ENCODE assay signal across 12 mouse cellular contexts in genomic region chr4:115298746-115299145, GRCm38 (mm10). TPM values are rescaled to one million over a fixed set of nuclear protein-coding genes. Genes with fewer than 3 reads are reported as not detected.
"Had no signal": no experiment of that assay in that cellular context is flagged by ENCODE, and none has a peak within 500 bp of the region (broad histone marks: within the 10 kb centered on the region; RNA-seq: fewer than 3 reads in every experiment).

Gene Cyp4a12a, plus strand, starts transcription at chr4:115299046.

RNA-seq across cellular contexts. Expression of gene Cyp4a12a, which starts in this region (rescaled TPM):
- total RNA-seq: neutrophil, adult 5-6 weeks had no signal
- polyA plus RNA-seq: neural tube, embryonic 13.5 days; neural tube, embryonic 14.5 days; neural tube, embryonic 15.5 days; small intestine, adult 2 months; spleen, adult 2 months; stomach, embryonic 14.5 days; stomach, embryonic 15.5 days; stomach, embryonic 16.5 days; stomach, postnatal 0 days; testis, adult 2 months; urinary bladder, adult 2 months had no signal
